Mouse (Mus musculus): Measurements from ENCODE around the gene Skint6.
"Not testable (repeated sequence)": the region's sequence is repeated elsewhere in the genome, so short reads cannot be mapped to it uniquely, and the experiment has no call there.

The Skint6 gene

GRCm38 (mm10) chr4:113286873-113287272 is at the start of gene Skint6:
TSS of gene Skint6 (minus strand) at chr4:113286973.
- no peak for DNase-seq (ENCODE audit: low spot score in 2 of 2)

- no peak for DNase-seq (ENCODE audit: low spot score in 2 of 2)
Observed at GRCm38 (mm10) chr4:113320911-113321310, 34.1 kb upstream of the Skint6 start.

GRCm38 (mm10) chr4:113301773-113302473 is 15.2 kb upstream of the Skint6 start:
- no peak for DNase-seq (ENCODE audit: low spot score in 2 of 2)

GRCm38 (mm10) chr4:113263363-113264060 is 23.3 kb downstream of the Skint6 start:
- no peak for DNase-seq (ENCODE audit: low spot score in 2 of 2)

GRCm38 (mm10) chr4:113245808-113246207 is 41.0 kb downstream of the Skint6 start:
- no peak for DNase-seq (ENCODE audit: low spot score in 2 of 2)

- DNase-seq (ENCODE audit: low spot score in 2 of 2) = no peak
Observed at GRCm38 (mm10) chr4:113067621-113068020, 219.2 kb downstream of the Skint6 start.

- DNase-seq (ENCODE audit: low spot score in 2 of 2) = not testable (repeated sequence)
Observed at GRCm38 (mm10) chr4:112979160-112979559, 307.6 kb downstream of the Skint6 start.

GRCm38 (mm10) chr4:112790646-112791045 is 496.1 kb downstream of the Skint6 start:
- no peak for DNase-seq (ENCODE audit: low spot score in 2 of 2)

GRCm38 (mm10) chr4:112774766-112775165 is 512.0 kb downstream of the Skint6 start, which contains the start of gene Skint10:
TSS of gene Skint10 (minus strand) at chr4:112774866.
- no peak for DNase-seq (ENCODE audit: low spot score in 2 of 2)

Measured in frontal cortex, postnatal 10 days (tissue).